Mouse (Mus musculus): Measurements from ENCODE around the gene Ldlrad2. TPM values are rescaled to one million over a fixed set of nuclear protein-coding genes. Genes with fewer than 3 reads are reported as not detected.

Gene Ldlrad2
- polyA plus RNA-seq, 1 experiment: not detected

GRCm38 (mm10) chr4:137577486-137577885 is 3.1 kb upstream of the Ldlrad2 start:
- H3K4me1 ChIP-seq (ENCODE audit: control insufficient read depth, insufficient read depth, low read length): no peaks in the 10 kb centered on the region
- H3K4me3 ChIP-seq (ENCODE audit: insufficient read depth, low read length): no peak overlapping the region
- TF ChIP-seq CTCF (IDR thresholded peaks at IDR 0.05; ENCODE audit: borderline replicate concordance, insufficient read depth, low read length) (no peak), POLR2A (IDR thresholded peaks at IDR 0.05; ENCODE audit: low read depth, low read length) (no peak)
- no peak overlapping the region for H3K27ac ChIP-seq (ENCODE audit: insufficient read depth, low read length)

GRCm38 (mm10) chr4:137569873-137570272 is 4.5 kb downstream of the Ldlrad2 start:
- TF ChIP-seq CTCF (IDR thresholded peaks at IDR 0.05; ENCODE audit: borderline replicate concordance, insufficient read depth, low read length) (no peak), POLR2A (IDR thresholded peaks at IDR 0.05; ENCODE audit: low read depth, low read length) (no peak)
- H3K27ac ChIP-seq (ENCODE audit: insufficient read depth, low read length): no peak overlapping the region
- no peaks in the 10 kb centered on the region for H3K4me1 ChIP-seq (ENCODE audit: control insufficient read depth, insufficient read depth, low read length)
- H3K4me3 ChIP-seq (ENCODE audit: insufficient read depth, low read length): no peak overlapping the region

- TF ChIP-seq CTCF (IDR thresholded peaks at IDR 0.05; ENCODE audit: borderline replicate concordance, insufficient read depth, low read length) (no peak), POLR2A (IDR thresholded peaks at IDR 0.05; ENCODE audit: low read depth, low read length) (no peak)
- H3K4me3 ChIP-seq (ENCODE audit: insufficient read depth, low read length): no peak overlapping the region
- H3K27ac ChIP-seq (ENCODE audit: insufficient read depth, low read length): no peak overlapping the region
- no peaks in the 10 kb centered on the region for H3K4me1 ChIP-seq (ENCODE audit: control insufficient read depth, insufficient read depth, low read length)
These were observed 17.6 kb downstream of the Ldlrad2 start for GRCm38 (mm10) chr4:137556673-137557210.

- no peaks in the 10 kb centered on the region for H3K4me1 ChIP-seq (ENCODE audit: control insufficient read depth, insufficient read depth, low read length)
- no peak overlapping the region for H3K27ac ChIP-seq (ENCODE audit: insufficient read depth, low read length)
- TF ChIP-seq CTCF (IDR thresholded peaks at IDR 0.05; ENCODE audit: borderline replicate concordance, insufficient read depth, low read length) (no peak), POLR2A (IDR thresholded peaks at IDR 0.05; ENCODE audit: low read depth, low read length) (no peak)
These were observed 20.9 kb downstream of the Ldlrad2 start for GRCm38 (mm10) chr4:137553466-137553865.

GRCm38 (mm10) chr4:137546003-137546525 is 28.3 kb downstream of the Ldlrad2 start:
- H3K4me1 ChIP-seq (ENCODE audit: control insufficient read depth, insufficient read depth, low read length): no peaks in the 10 kb centered on the region
- no peak overlapping the region for H3K4me3 ChIP-seq (ENCODE audit: insufficient read depth, low read length)
- H3K27ac ChIP-seq (ENCODE audit: insufficient read depth, low read length): no peak overlapping the region
- TF ChIP-seq POLR2A (IDR thresholded peaks at IDR 0.05; ENCODE audit: low read depth, low read length) (no peak), CTCF (IDR thresholded peaks at IDR 0.05; ENCODE audit: borderline replicate concordance, insufficient read depth, low read length) (peak; percentile 61; the same call in 1 of the 2 replicates)

More at GRCm38 (mm10) chr4:137553466-137553865, 20.9 kb downstream of the Ldlrad2 start:
- H3K4me3 ChIP-seq (ENCODE audit: insufficient read depth, low read length): no peak overlapping the region

- no peaks in the 10 kb centered on the region for H3K4me1 ChIP-seq (ENCODE audit: control insufficient read depth, insufficient read depth, low read length)
- H3K4me3 ChIP-seq (ENCODE audit: insufficient read depth, low read length): no peak overlapping the region
- H3K27ac ChIP-seq (ENCODE audit: insufficient read depth, low read length): no peak overlapping the region
- TF ChIP-seq POLR2A (IDR thresholded peaks at IDR 0.05; ENCODE audit: low read depth, low read length): no peak
- no peak for TF ChIP-seq CTCF (IDR thresholded peaks at IDR 0.05; ENCODE audit: borderline replicate concordance, insufficient read depth, low read length)
These were observed 28.8 kb downstream of the Ldlrad2 start for GRCm38 (mm10) chr4:137545568-137545967.

- no peak overlapping the region for H3K4me3 ChIP-seq (ENCODE audit: insufficient read depth, low read length)
- TF ChIP-seq POLR2A (IDR thresholded peaks at IDR 0.05; ENCODE audit: low read depth, low read length) (no peak), CTCF (IDR thresholded peaks at IDR 0.05; ENCODE audit: borderline replicate concordance, insufficient read depth, low read length) (no peak)
These were observed 31.4 kb downstream of the Ldlrad2 start for GRCm38 (mm10) chr4:137542968-137543367.

GRCm38 (mm10) chr4:137540356-137540755 is 34.0 kb downstream of the Ldlrad2 start:
- Histone ChIP-seq H3K4me3 (ENCODE audit: insufficient read depth, low read length) (no peak overlapping the region), H3K4me1 (ENCODE audit: control insufficient read depth, insufficient read depth, low read length) (no peaks in the 10 kb centered on the region), H3K27ac (ENCODE audit: insufficient read depth, low read length) (no peak overlapping the region)
- TF ChIP-seq CTCF (IDR thresholded peaks at IDR 0.05; ENCODE audit: borderline replicate concordance, insufficient read depth, low read length): no peak

More at GRCm38 (mm10) chr4:137542968-137543367, 31.4 kb downstream of the Ldlrad2 start:
- no peak overlapping the region for H3K27ac ChIP-seq (ENCODE audit: insufficient read depth, low read length)
- no peaks in the 10 kb centered on the region for H3K4me1 ChIP-seq (ENCODE audit: control insufficient read depth, insufficient read depth, low read length)

GRCm38 (mm10) chr4:137527872-137528271 is 46.5 kb downstream of the Ldlrad2 start:
- TF ChIP-seq POLR2A (IDR thresholded peaks at IDR 0.05; ENCODE audit: low read depth, low read length) (no peak), CTCF (IDR thresholded peaks at IDR 0.05; ENCODE audit: borderline replicate concordance, insufficient read depth, low read length) (no peak)
- no peak overlapping the region for H3K27ac ChIP-seq (ENCODE audit: insufficient read depth, low read length)
- no peak overlapping the region for H3K4me3 ChIP-seq (ENCODE audit: insufficient read depth, low read length)
- H3K4me1 ChIP-seq (ENCODE audit: control insufficient read depth, insufficient read depth, low read length): no peaks in the 10 kb centered on the region

GRCm38 (mm10) chr4:137527368-137527767 is 47.0 kb downstream of the Ldlrad2 start:
- no peak for TF ChIP-seq POLR2A (IDR thresholded peaks at IDR 0.05; ENCODE audit: low read depth, low read length)
- no peak for TF ChIP-seq CTCF (IDR thresholded peaks at IDR 0.05; ENCODE audit: borderline replicate concordance, insufficient read depth, low read length)
- no peaks in the 10 kb centered on the region for H3K4me1 ChIP-seq (ENCODE audit: control insufficient read depth, insufficient read depth, low read length)
- H3K4me3 ChIP-seq (ENCODE audit: insufficient read depth, low read length): no peak overlapping the region
- H3K27ac ChIP-seq (ENCODE audit: insufficient read depth, low read length): no peak overlapping the region

Measured in embryonic fibroblast, embryonic 13.5 days (primary cell).